Mouse (Mus musculus): ENCODE measurements around the gene Upk3a. TPM values are rescaled to one million over a fixed set of nuclear protein-coding genes. Genes with fewer than 3 reads are reported as not detected.

Upk3a gene
- polyA plus RNA-seq, 1 experiment, result 4.7 TPM

- DNase-seq, result no peak
- no peak for TF ChIP-seq CTCF (IDR thresholded peaks at IDR 0.05; ENCODE audit: borderline replicate concordance, control insufficient read depth, extremely low read depth, insufficient read depth, low read length, poor library complexity)
- no peak for TF ChIP-seq POLR2A (IDR thresholded peaks at IDR 0.05; ENCODE audit: control insufficient read depth, extremely low read depth, insufficient read depth, low read length, poor library complexity)
- Histone ChIP-seq H3K4me1 (replicated peaks; ENCODE audit: control insufficient read depth, insufficient read depth, low read length) (peaks cover 23% of the 10 kb centered on the region), H3K27ac (ENCODE audit: control insufficient read depth, insufficient read depth, low read length) (no peak overlapping the region), H3K36me3 (ENCODE audit: control insufficient read depth, insufficient read depth, low read length) (no peaks in the 10 kb centered on the region), H3K4me3 (ENCODE audit: control insufficient read depth, insufficient read depth, low read length) (no peak overlapping the region), H3K27me3 (ENCODE audit: control insufficient read depth, insufficient read depth, low read length) (no peaks in the 10 kb centered on the region)
- WGBS, result 98% methylated on average over 14 of the region's 14 CpGs
Observed at GRCm38 (mm10) chr15:85046230-85046950, 29.4 kb downstream of the Upk3a start.

DNA sequence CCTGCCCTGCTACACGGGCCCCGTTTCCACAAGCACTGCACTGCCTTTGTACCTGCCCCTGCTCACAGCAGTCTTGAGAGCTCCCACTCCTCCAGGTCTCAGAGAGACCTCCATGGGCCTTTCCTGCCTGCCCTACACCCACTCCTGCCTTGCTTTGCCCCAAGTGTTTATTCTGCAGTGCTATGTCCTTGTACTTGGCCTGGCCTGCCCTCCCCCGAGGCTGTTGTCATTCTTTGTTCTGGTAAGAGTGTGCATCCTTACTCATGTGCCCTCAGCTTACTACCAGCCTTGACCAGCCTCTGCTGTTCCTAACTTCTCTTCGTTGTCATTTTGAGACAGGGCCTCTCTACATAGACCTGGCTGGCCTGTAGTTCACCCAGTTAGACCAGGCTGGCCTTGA lies 30.9 kb downstream of the Upk3a start:
- H3K4me1 ChIP-seq (replicated peaks; ENCODE audit: control insufficient read depth, insufficient read depth, low read length), result peaks cover 11% of the 10 kb centered on the region
- no peaks in the 10 kb centered on the region for H3K27me3 ChIP-seq (ENCODE audit: control insufficient read depth, insufficient read depth, low read length)
- TF ChIP-seq CTCF (IDR thresholded peaks at IDR 0.05; ENCODE audit: borderline replicate concordance, control insufficient read depth, extremely low read depth, insufficient read depth, low read length, poor library complexity) (no peak), POLR2A (IDR thresholded peaks at IDR 0.05; ENCODE audit: control insufficient read depth, extremely low read depth, insufficient read depth, low read length, poor library complexity) (no peak)
- WGBS, result 92% methylated on average over 4 of the region's 4 CpGs
- H3K27ac ChIP-seq (ENCODE audit: control insufficient read depth, insufficient read depth, low read length), result no peak overlapping the region
- DNase-seq, result no peak
- H3K4me3 ChIP-seq (ENCODE audit: control insufficient read depth, insufficient read depth, low read length), result no peak overlapping the region
- H3K36me3 ChIP-seq (ENCODE audit: control insufficient read depth, insufficient read depth, low read length), result peaks cover 6% of the 10 kb centered on the region; the same call in 1 of the 2 replicates

- WGBS, result 100% methylated on average over 1 of the region's 1 CpGs
- Histone ChIP-seq H3K27ac (ENCODE audit: control insufficient read depth, insufficient read depth, low read length) (no peak overlapping the region), H3K27me3 (ENCODE audit: control insufficient read depth, insufficient read depth, low read length) (no peaks in the 10 kb centered on the region), H3K4me1 (replicated peaks; ENCODE audit: control insufficient read depth, insufficient read depth, low read length) (no peaks in the 10 kb centered on the region; the same call in 1 of the 2 replicates), H3K4me3 (ENCODE audit: control insufficient read depth, insufficient read depth, low read length) (no peak overlapping the region), H3K36me3 (ENCODE audit: control insufficient read depth, insufficient read depth, low read length) (peaks cover 6% of the 10 kb centered on the region; the same call in 1 of the 2 replicates)
- DNase-seq, result no peak
- TF ChIP-seq CTCF (IDR thresholded peaks at IDR 0.05; ENCODE audit: borderline replicate concordance, control insufficient read depth, extremely low read depth, insufficient read depth, low read length, poor library complexity), result no peak
- no peak for TF ChIP-seq POLR2A (IDR thresholded peaks at IDR 0.05; ENCODE audit: control insufficient read depth, extremely low read depth, insufficient read depth, low read length, poor library complexity)
Observed at GRCm38 (mm10) chr15:85049758-85050157, 32.8 kb downstream of the Upk3a start.

- no peaks in the 10 kb centered on the region; the same call in 1 of the 2 replicates for H3K4me1 ChIP-seq (replicated peaks; ENCODE audit: control insufficient read depth, insufficient read depth, low read length)
- WGBS, result 91% methylated on average over 3 of the region's 3 CpGs
- H3K27me3 ChIP-seq (ENCODE audit: control insufficient read depth, insufficient read depth, low read length), result no peaks in the 10 kb centered on the region
- no peak for TF ChIP-seq CTCF (IDR thresholded peaks at IDR 0.05; ENCODE audit: borderline replicate concordance, control insufficient read depth, extremely low read depth, insufficient read depth, low read length, poor library complexity)
- no peak for TF ChIP-seq POLR2A (IDR thresholded peaks at IDR 0.05; ENCODE audit: control insufficient read depth, extremely low read depth, insufficient read depth, low read length, poor library complexity)
- no peak for DNase-seq
- H3K27ac ChIP-seq (ENCODE audit: control insufficient read depth, insufficient read depth, low read length), result no peak overlapping the region
- H3K36me3 ChIP-seq (ENCODE audit: control insufficient read depth, insufficient read depth, low read length), result peaks cover 6% of the 10 kb centered on the region; the same call in 1 of the 2 replicates
- H3K4me3 ChIP-seq (ENCODE audit: control insufficient read depth, insufficient read depth, low read length), result no peak overlapping the region
Observed at GRCm38 (mm10) chr15:85054098-85054497, 37.2 kb downstream of the Upk3a start.

DNA sequence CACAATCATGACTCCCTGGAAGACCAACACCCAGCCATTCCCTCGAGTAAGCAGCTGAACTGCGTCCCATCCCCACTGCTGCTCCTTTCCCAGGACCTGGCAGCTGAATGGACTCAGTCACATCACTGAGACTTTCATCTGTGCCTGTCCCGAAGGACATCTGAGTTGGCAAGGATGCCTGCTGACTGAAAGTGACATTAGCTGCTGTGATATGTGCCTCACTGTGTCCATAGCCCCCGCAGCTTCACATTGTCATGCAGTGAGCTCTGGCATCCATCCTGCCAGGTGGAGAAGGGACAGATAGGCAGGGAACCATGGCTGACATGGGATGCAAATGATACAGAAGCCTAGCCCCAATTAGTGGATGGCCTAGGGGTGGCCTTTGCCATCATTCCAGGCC lies 38.2 kb downstream of the Upk3a start:
- no peak for TF ChIP-seq CTCF (IDR thresholded peaks at IDR 0.05; ENCODE audit: borderline replicate concordance, control insufficient read depth, extremely low read depth, insufficient read depth, low read length, poor library complexity)
- no peak for TF ChIP-seq POLR2A (IDR thresholded peaks at IDR 0.05; ENCODE audit: control insufficient read depth, extremely low read depth, insufficient read depth, low read length, poor library complexity)
- no peak overlapping the region for H3K27ac ChIP-seq (ENCODE audit: control insufficient read depth, insufficient read depth, low read length)
- no peaks in the 10 kb centered on the region for H3K27me3 ChIP-seq (ENCODE audit: control insufficient read depth, insufficient read depth, low read length)
- no peaks in the 10 kb centered on the region; the same call in 1 of the 2 replicates for H3K4me1 ChIP-seq (replicated peaks; ENCODE audit: control insufficient read depth, insufficient read depth, low read length)
- no peak for DNase-seq
- WGBS, result 90% methylated on average over 4 of the region's 4 CpGs
- peaks cover 6% of the 10 kb centered on the region; the same call in 1 of the 2 replicates for H3K36me3 ChIP-seq (ENCODE audit: control insufficient read depth, insufficient read depth, low read length)
- no peak overlapping the region for H3K4me3 ChIP-seq (ENCODE audit: control insufficient read depth, insufficient read depth, low read length)

DNA sequence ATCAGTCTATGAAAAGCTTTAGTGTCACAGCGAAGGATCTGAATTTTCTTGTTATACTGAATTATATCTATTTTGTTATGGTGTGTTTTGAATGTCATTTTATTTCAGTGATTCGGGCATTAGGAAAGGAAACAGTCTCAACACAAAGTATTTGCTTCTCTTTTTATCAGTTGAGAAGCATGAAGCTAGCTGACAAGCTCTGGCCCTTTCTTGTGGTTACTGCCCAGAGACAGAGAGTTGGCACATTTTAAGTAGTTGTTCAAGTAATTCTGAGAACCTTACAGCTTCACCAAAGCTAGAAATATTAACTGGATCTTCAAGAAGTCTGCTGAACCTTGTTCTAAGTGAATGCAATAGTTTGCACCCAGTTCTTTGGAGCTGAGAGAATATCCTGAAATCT lies 46.5 kb downstream of the Upk3a start:
- H3K4me3 ChIP-seq (ENCODE audit: control insufficient read depth, insufficient read depth, low read length), result no peak overlapping the region
- H3K36me3 ChIP-seq (ENCODE audit: control insufficient read depth, insufficient read depth, low read length), result no peaks in the 10 kb centered on the region
- 57% methylated on average over 2 of the region's 2 CpGs for WGBS
- TF ChIP-seq CTCF (IDR thresholded peaks at IDR 0.05; ENCODE audit: borderline replicate concordance, control insufficient read depth, extremely low read depth, insufficient read depth, low read length, poor library complexity) (no peak), POLR2A (IDR thresholded peaks at IDR 0.05; ENCODE audit: control insufficient read depth, extremely low read depth, insufficient read depth, low read length, poor library complexity) (no peak)
- no peak overlapping the region for H3K27ac ChIP-seq (ENCODE audit: control insufficient read depth, insufficient read depth, low read length)
- H3K4me1 ChIP-seq (replicated peaks; ENCODE audit: control insufficient read depth, insufficient read depth, low read length), result no peaks in the 10 kb centered on the region
- no peak for DNase-seq
- no peaks in the 10 kb centered on the region for H3K27me3 ChIP-seq (ENCODE audit: control insufficient read depth, insufficient read depth, low read length)

Measured in thymus, adult 2 months (tissue).